Mouse (Mus musculus): ENCODE data around the gene Nedd9. TPM values are rescaled to one million over a fixed set of nuclear protein-coding genes. Genes with fewer than 3 reads are reported as not detected.

Nedd9 gene
- polyA plus RNA-seq, 1 experiment from 2014 or later, result 19.2 TPM

DNA sequence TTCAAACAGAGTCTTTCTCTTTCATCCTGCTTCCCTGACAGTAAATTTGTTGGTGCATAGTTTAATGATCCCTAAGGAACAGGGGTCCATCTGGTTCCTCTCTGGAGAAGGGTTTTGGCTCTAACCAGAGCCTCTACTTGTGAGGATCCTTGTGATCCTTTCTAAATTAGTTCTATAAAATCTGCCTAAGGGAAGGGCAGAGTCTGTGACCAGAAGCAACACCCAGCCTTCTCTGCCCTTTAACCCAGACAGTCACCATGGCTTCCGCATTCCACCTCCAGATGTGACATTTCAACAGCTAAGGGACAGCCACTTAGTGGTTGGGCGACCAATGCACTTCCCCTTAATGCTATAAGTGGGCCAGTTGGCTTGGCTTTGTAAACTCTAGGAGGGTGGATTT is 20.1 kb downstream of the Nedd9 start:
- ATAC-seq (replicated peaks; ENCODE audit: insufficient number of reproducible peaks, insufficient read depth, low FRiP score, low read depth), result no peak
- Histone ChIP-seq H3K9me3 (replicated peaks) (no peaks in the 10 kb centered on the region), H3K27me3 (peaks cover 68% of the 10 kb centered on the region), H3K4me3 (no peak overlapping the region), H3K27ac (peak overlapping the region; percentile 74), H3K4me2 (no peak overlapping the region), H3K9ac (no peak overlapping the region), H3K4me1 (replicated peaks) (0 out of 2 replicates have a peak, but pooled peaks cover 3% of the 10 kb centered on the region), H3K36me3 (no peaks in the 10 kb centered on the region)
- WGBS, result 61% methylated on average over 2 of the region's 2 CpGs

DNA sequence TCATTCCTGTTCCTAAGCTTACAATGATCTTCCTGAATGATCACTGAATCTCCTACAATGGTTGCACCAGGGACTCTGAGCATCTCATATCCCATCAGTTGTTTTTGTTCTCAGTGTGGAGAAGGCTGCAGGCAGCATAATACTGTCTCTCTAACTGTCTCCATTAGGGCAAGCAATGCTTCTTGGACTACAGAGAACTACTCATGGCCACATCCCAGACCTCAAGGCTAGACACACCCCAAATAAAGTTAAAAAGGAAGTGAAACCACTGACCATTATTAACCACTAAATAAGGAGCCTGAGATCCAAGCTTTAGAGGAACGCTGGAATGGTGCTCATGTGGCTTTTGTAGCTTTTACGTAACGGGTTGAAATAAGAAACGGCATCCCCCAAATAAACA is 20.5 kb downstream of the Nedd9 start:
- H3K27me3 ChIP-seq, result peaks cover 72% of the 10 kb centered on the region
- no peak for ATAC-seq (replicated peaks; ENCODE audit: insufficient number of reproducible peaks, insufficient read depth, low FRiP score, low read depth)
- WGBS, result 84% methylated on average over 4 of the region's 4 CpGs
- H3K4me3 ChIP-seq, result no peak overlapping the region
- H3K36me3 ChIP-seq, result no peaks in the 10 kb centered on the region
- peak overlapping the region; percentile 74 for H3K27ac ChIP-seq
- H3K4me1 ChIP-seq (replicated peaks), result 0 out of 2 replicates have a peak, but pooled peaks cover 3% of the 10 kb centered on the region
- no peak overlapping the region for H3K9ac ChIP-seq
- no peak overlapping the region for H3K4me2 ChIP-seq
- H3K9me3 ChIP-seq (replicated peaks), result no peaks in the 10 kb centered on the region

DNA sequence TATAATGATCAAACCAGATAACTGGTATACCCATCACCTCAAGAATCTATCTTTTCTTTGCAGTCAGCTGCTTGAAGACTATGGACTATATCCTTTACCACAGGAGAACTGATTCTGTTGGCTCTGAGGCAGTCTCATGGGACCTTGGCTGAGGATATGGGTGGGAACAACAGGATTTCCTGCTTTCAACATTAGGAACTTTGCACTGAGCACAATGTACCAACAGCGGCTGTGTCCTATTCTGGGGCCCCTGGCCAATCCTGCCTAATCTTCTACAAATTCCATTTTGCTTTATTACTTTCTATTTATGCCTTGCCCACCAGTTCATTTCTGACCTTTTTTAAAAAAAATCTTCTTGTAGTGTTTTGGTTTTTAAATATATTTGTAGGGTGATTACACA is 21.0 kb downstream of the Nedd9 start:
- no peak overlapping the region for H3K4me2 ChIP-seq
- H3K9ac ChIP-seq, result no peak overlapping the region
- 68% methylated on average over 1 of the region's 1 CpGs for WGBS
- no peaks in the 10 kb centered on the region for H3K36me3 ChIP-seq
- H3K27me3 ChIP-seq, result peaks cover 72% of the 10 kb centered on the region
- H3K4me3 ChIP-seq, result no peak overlapping the region
- ATAC-seq (replicated peaks; ENCODE audit: insufficient number of reproducible peaks, insufficient read depth, low FRiP score, low read depth), result peak; percentile 66; the same call in 1 of the 2 replicates
- H3K27ac ChIP-seq, result peak overlapping the region; percentile 74
- H3K9me3 ChIP-seq (replicated peaks), result no peaks in the 10 kb centered on the region
- H3K4me1 ChIP-seq (replicated peaks), result 0 out of 2 replicates have a peak, but pooled peaks cover 3% of the 10 kb centered on the region

DNA sequence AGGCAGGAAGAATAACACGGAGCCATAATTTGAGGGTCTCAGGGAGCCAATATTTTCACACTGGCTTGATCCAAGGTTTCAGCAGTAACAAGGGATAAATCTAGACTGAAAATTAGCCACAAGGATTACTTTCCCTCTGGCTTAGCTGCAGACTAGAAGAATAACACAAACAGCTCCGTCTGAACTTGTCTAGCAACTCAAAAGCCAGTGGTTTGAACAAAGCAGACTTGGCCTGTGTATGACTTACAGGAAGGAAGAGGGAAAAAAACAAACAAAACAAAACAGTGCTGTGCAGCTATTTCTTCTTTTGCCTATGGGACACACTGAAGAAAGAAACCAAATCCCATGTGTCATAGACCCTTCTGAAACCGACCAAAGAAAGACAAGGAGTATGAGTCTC is 25.7 kb downstream of the Nedd9 start:
- no peak overlapping the region for H3K4me3 ChIP-seq
- no peaks in the 10 kb centered on the region for H3K36me3 ChIP-seq
- H3K9ac ChIP-seq, result no peak overlapping the region
- no peak overlapping the region for H3K4me2 ChIP-seq
- ATAC-seq (replicated peaks; ENCODE audit: insufficient number of reproducible peaks, insufficient read depth, low FRiP score, low read depth), result no peak
- 59% methylated on average over 3 of the region's 3 CpGs for WGBS
- H3K9me3 ChIP-seq (replicated peaks), result no peaks in the 10 kb centered on the region
- H3K27me3 ChIP-seq, result peaks cover 86% of the 10 kb centered on the region
- H3K27ac ChIP-seq, result no peak overlapping the region
- peaks cover 17% of the 10 kb centered on the region for H3K4me1 ChIP-seq (replicated peaks)

DNA sequence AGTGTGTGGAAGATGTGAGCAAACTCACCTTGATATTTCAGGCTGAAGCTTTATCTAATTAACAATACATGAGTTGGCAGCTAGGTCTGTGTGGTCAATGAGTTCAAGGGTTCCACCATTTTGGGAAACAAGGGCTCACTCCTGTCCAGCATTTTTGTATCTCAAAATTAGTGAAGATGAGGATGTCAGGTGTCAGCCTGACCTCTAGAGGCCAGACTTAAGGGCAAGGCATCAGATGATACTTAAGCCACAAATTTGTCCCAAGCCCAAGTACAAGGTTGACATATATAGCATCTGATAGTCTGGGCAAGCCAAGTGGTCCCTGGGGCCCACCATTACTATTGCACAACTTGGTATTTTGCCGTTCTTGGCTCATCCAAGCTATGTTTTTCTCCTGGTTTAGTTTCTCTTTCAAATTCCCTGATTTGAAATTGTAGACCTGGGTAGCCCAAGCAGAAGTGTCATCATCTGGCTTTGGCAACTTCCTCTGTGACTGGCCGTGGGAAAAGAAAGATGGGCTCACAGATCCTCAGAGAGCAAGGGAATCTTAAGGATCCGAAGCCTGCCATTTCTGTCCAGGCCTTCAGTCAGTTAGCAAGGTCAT is 27.4 kb downstream of the Nedd9 start:
- no peak overlapping the region for H3K9ac ChIP-seq
- peaks cover 78% of the 10 kb centered on the region for H3K27me3 ChIP-seq
- H3K4me3 ChIP-seq, result no peak overlapping the region
- peaks cover 22% of the 10 kb centered on the region for H3K4me1 ChIP-seq (replicated peaks)
- 79% methylated on average over 3 of the region's 3 CpGs for WGBS
- H3K9me3 ChIP-seq (replicated peaks), result no peaks in the 10 kb centered on the region
- no peak overlapping the region for H3K4me2 ChIP-seq
- H3K27ac ChIP-seq, result no peak overlapping the region
- no peak for ATAC-seq (replicated peaks; ENCODE audit: insufficient number of reproducible peaks, insufficient read depth, low FRiP score, low read depth)
- no peaks in the 10 kb centered on the region for H3K36me3 ChIP-seq

DNA sequence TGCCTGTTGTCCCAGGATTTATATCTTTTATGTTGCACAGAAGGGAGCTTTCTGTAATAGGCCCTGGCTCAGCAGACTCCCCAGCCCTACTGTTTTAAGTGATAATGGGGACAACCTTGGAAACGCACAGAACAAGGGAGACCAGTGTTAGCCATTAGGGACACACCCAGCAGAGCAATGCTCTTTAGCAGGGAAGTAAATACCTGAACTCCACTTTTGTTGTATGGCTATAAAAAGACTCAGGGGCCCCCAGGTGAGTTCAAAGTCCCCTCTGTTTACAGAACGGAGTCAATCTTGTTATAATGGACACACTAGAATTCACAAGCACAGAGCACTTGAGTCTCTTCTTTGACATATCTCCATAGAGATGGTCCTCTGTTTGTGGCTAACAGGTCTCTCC is 28.5 kb downstream of the Nedd9 start:
- H3K27me3 ChIP-seq, result peaks cover 79% of the 10 kb centered on the region
- ATAC-seq (replicated peaks; ENCODE audit: insufficient number of reproducible peaks, insufficient read depth, low FRiP score, low read depth), result no peak
- WGBS, result 61% methylated on average over 2 of the region's 2 CpGs

DNA sequence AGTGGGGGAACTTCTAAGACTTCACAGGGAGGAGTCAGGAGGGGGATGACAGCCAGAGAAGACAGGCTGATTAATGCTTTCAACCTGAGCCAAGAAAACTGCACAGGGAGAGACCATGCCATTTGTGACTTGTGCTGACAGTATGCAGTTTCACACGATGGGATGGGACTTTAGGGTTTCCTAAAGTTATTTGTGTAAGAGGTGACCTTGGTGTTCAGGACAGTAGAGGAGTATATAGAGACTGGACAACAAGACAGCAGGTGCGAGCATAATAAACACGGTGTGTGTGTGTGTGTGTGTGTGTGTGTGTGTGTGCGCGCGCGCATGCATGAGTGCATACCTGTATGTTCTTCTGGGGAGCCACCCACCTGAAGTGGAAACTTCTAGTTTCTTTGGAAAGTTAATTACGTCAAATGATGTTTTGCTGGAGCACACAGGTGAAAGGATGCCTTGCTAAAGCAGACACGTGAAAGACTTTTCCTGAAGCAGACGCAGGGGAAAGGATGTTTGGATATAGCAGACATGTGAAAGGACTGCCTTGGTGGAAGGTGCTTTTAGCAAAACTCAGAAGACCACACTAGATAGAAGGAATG is 29.3 kb downstream of the Nedd9 start:
- no peaks in the 10 kb centered on the region for H3K9me3 ChIP-seq (replicated peaks)
- WGBS, result 75% methylated on average over 10 of the region's 10 CpGs
- H3K27me3 ChIP-seq, result peaks cover 79% of the 10 kb centered on the region
- H3K4me1 ChIP-seq (replicated peaks), result peaks cover 22% of the 10 kb centered on the region
- 0 out of 2 replicates have a peak, but pooled peaks have one; percentile 3 for ATAC-seq (replicated peaks; ENCODE audit: insufficient number of reproducible peaks, insufficient read depth, low FRiP score, low read depth)
- H3K27ac ChIP-seq, result peak overlapping the region; percentile 35; the same call in 1 of the 2 replicates
- no peak overlapping the region for H3K4me3 ChIP-seq
- no peak overlapping the region for H3K4me2 ChIP-seq
- no peaks in the 10 kb centered on the region for H3K36me3 ChIP-seq
- H3K9ac ChIP-seq, result no peak overlapping the region

More for the DNA sequence above, 28.5 kb downstream of the Nedd9 start:
- peaks cover 22% of the 10 kb centered on the region for H3K4me1 ChIP-seq (replicated peaks)
- no peaks in the 10 kb centered on the region for H3K9me3 ChIP-seq (replicated peaks)
- no peaks in the 10 kb centered on the region for H3K36me3 ChIP-seq
- H3K27ac ChIP-seq, result no peak overlapping the region
- no peak overlapping the region for H3K4me3 ChIP-seq
- H3K4me2 ChIP-seq, result no peak overlapping the region
- H3K9ac ChIP-seq, result no peak overlapping the region

DNA sequence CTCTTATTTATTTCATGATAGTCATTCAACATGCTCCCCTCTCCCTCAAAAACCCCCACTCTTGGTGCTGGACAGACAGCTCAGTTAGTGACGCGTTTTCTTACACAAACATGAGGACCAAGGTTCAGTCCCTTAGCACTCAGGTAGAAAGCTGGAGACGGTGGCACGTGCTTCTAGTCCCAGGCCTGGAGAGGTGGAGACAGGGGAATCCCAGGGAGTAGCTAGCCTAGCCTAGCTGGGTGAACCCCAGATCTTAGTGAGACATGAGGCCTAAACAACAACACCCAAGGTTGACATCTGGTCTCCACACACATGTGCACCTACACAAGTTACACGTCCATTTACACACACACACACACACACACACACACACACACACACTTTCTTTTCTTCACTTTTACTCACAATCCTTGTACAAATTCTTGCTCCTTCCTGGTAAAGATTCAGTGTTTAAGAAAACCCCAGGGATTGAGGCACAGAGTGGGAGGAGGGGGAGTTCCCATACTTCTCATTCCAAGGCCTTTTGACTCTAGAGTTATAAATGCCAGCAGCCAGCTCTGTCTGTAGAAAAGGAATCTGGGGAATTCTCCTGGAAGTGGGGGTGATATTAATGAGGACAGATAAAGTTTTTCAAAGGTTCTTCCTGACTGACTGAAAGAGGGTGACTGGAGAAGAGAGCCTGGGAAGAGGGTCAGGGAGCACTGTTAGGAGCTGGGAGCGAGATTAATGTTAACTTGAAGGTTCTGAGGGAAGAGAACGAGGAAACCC is 29.9 kb downstream of the Nedd9 start:
- Histone ChIP-seq H3K4me3 (no peak overlapping the region), H3K9me3 (replicated peaks) (no peaks in the 10 kb centered on the region), H3K36me3 (no peaks in the 10 kb centered on the region), H3K4me2 (no peak overlapping the region), H3K9ac (no peak overlapping the region), H3K27ac (peak overlapping the region; percentile 35), H3K27me3 (peaks cover 77% of the 10 kb centered on the region), H3K4me1 (replicated peaks) (peaks cover 22% of the 10 kb centered on the region)
- WGBS, result 40% methylated on average over 7 of the region's 7 CpGs
- peak; percentile 51 for ATAC-seq (replicated peaks; ENCODE audit: insufficient number of reproducible peaks, insufficient read depth, low FRiP score, low read depth)

DNA sequence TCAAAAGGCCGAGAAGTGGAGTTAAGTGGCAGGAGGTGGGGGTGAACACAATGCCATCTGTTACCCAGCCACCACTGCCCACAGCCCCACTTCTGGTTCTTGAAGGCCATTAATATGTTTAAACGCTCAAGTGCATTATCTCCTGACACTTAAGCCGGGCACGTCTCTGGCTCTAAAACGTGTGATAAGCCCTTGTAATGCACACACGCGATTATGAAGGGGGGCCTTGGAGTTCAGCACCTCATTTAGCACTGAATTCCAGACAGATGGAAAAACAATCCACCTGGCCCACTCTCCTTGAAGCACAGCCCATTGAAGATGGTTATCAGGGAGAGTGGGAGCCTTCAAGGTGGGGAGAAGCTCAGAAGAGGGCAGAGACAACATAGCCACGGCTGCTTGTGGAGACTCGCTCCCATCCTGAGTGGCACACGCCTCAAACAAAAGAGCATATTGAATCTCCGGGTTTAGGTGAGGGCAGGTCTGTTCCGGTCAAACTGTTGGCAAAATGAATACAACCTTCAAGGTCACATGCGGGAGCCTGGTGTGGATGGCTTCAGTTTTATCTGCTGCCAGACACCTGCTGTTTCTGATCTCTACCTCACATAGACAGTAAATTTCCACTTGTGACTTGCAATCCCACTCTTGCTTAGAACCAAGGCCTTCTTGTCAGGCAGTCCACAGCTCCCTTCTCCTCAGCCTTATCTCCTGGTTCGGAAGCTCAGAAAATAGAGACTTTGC is 30.7 kb downstream of the Nedd9 start:
- Histone ChIP-seq H3K36me3 (no peaks in the 10 kb centered on the region), H3K9ac (no peak overlapping the region), H3K9me3 (replicated peaks) (no peaks in the 10 kb centered on the region), H3K4me2 (no peak overlapping the region), H3K4me3 (no peak overlapping the region), H3K4me1 (replicated peaks) (peaks cover 22% of the 10 kb centered on the region), H3K27me3 (peaks cover 78% of the 10 kb centered on the region), H3K27ac (peak overlapping the region; percentile 35; the same call in 1 of the 2 replicates)
- 33% methylated on average over 14 of the region's 14 CpGs for WGBS
- no peak for ATAC-seq (replicated peaks; ENCODE audit: insufficient number of reproducible peaks, insufficient read depth, low FRiP score, low read depth)

DNA sequence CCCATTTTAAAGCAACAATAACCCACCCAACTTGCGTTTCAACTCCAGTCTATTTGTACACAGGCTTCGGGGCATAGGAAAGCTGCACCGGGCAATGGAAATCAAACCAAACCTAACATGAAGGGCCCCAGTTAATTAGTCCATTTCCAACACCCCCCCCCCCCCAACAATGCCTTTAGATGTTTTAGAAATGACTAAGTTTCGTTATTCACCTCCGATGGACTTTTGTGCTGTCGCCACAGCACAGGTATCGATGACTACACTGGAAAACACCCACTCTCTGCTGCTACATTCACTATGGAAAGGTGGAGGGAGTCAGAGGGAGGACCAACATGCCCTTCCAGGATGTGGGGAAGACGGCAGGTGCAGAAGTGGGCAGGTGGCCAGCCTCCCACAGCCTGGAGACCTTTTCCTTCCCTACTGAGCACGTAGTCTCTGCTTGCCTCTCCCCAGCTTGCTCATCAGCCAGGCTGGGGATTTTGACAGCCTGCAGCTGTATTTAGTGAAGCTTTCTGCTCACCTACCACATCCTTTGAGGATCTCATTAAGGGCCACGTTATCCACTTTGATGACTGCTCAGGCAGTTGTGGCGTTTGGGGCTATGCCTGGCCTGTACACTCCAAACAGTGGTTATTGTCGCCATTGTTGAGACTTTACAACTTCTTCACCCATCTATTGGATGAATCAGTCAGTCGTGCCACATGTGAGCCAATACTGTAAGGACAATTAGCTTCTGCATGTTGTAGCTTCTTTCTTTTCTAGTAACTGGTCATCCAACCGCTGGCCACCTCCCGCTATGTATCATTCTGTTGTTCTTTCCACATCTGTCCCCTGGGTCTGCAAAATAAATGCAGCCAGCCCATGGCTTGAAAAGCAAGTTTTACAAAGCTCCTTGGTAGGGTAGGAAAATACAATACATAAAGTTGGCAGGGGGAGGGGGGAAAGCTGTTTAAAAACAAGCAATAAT is 33.7 kb downstream of the Nedd9 start:
- H3K9me3 ChIP-seq (replicated peaks), result no peaks in the 10 kb centered on the region
- H3K4me2 ChIP-seq, result no peak overlapping the region
- peaks cover 22% of the 10 kb centered on the region for H3K4me1 ChIP-seq (replicated peaks)
- H3K27me3 ChIP-seq, result peaks cover 77% of the 10 kb centered on the region
- H3K9ac ChIP-seq, result no peak overlapping the region
- H3K4me3 ChIP-seq, result no peak overlapping the region
- ATAC-seq (replicated peaks; ENCODE audit: insufficient number of reproducible peaks, insufficient read depth, low FRiP score, low read depth), result no peak
- H3K36me3 ChIP-seq, result no peaks in the 10 kb centered on the region
- 79% methylated on average over 15 of the region's 15 CpGs for WGBS
- no peak overlapping the region for H3K27ac ChIP-seq

Data from heart, embryonic 15.5 days (tissue).